15 mouse cellular contexts compared by ENCODE assay signal in genomic region chr9:71589771-71590170, GRCm38 (mm10). TPM values are rescaled to one million over a fixed set of nuclear protein-coding genes. Genes with fewer than 3 reads are reported as not detected.
DNase-seq lines count a peak whose midpoint lies in the region; ATAC-seq and TF ChIP-seq lines count a peak whose summit lies in the region.
"Had no signal": no experiment of that assay in that cellular context is flagged by ENCODE, and none has a peak within 500 bp of the region (broad histone marks: within the 10 kb centered on the region; RNA-seq: fewer than 3 reads in every experiment).

No protein-coding gene starts in this region.

- DNase-seq in kidney, postnatal 14 days, result no peak
- no peak for DNase-seq in testis, postnatal 14 days (ENCODE audit: low spot score)
- no peak for DNase-seq in thymus, adult 2 months
- DNase-seq: cerebellum, adult 11 months; right cerebral cortex, postnatal 4 days had no signal

- H3K36me3 ChIP-seq in kidney, embryonic 14.5 days (ENCODE audit: control insufficient read depth, insufficient read depth, low read length), result no peaks in the 10 kb centered on the region
- H3K36me3 ChIP-seq in testis, adult 2 months (ENCODE audit: control insufficient read depth, insufficient read depth, low read length), result no peaks in the 10 kb centered on the region
- peaks cover 15% of the 10 kb centered on the region for H3K36me3 ChIP-seq in heart, embryonic 15.5 days
- no peaks in the 10 kb centered on the region; the same call in 1 of the 2 replicates for H3K36me3 ChIP-seq in thymus, adult 2 months (ENCODE audit: control insufficient read depth, insufficient read depth, low read length)
- no peaks in the 10 kb centered on the region for H3K36me3 ChIP-seq in forebrain, embryonic 13.5 days (ENCODE audit: poor library complexity, severe bottlenecking)
- H3K36me3 ChIP-seq: intestine, embryonic 15.5 days; liver, embryonic 15.5 days had no signal

- H3K27me3 ChIP-seq in kidney, embryonic 14.5 days (ENCODE audit: control insufficient read depth, insufficient read depth, low read length), result no peaks in the 10 kb centered on the region
- H3K27me3 ChIP-seq in testis, adult 2 months (ENCODE audit: control insufficient read depth, insufficient read depth, low read length), result no peaks in the 10 kb centered on the region
- no peaks in the 10 kb centered on the region for H3K27me3 ChIP-seq in heart, embryonic 15.5 days
- H3K27me3 ChIP-seq in thymus, adult 2 months (ENCODE audit: control insufficient read depth, insufficient read depth, low read length), result no peaks in the 10 kb centered on the region
- H3K27me3 ChIP-seq in forebrain, embryonic 13.5 days, result peaks cover 16% of the 10 kb centered on the region; the same call in 1 of the 2 replicates
- H3K27me3 ChIP-seq: intestine, embryonic 15.5 days had no signal

- peaks cover 11% of the 10 kb centered on the region; the same call in 1 of the 2 replicates for H3K9me3 ChIP-seq in kidney, embryonic 14.5 days (ENCODE audit: control insufficient read depth, low read length)
- H3K9me3 ChIP-seq in heart, embryonic 15.5 days (replicated peaks), result no peaks in the 10 kb centered on the region
- no peaks in the 10 kb centered on the region; the same call in 1 of the 2 replicates for H3K9me3 ChIP-seq in forebrain, embryonic 13.5 days (replicated peaks)
- H3K9me3 ChIP-seq: intestine, embryonic 15.5 days; liver, embryonic 15.5 days had no signal

- 0 out of 2 replicates have a peak overlapping the region, but pooled peaks have one; percentile 10 for H3K4me2 ChIP-seq in kidney, embryonic 14.5 days (replicated peaks; ENCODE audit: low read depth, low read length)
- peak overlapping the region; percentile 68 for H3K4me2 ChIP-seq in heart, embryonic 15.5 days
- H3K4me2 ChIP-seq in forebrain, embryonic 13.5 days, result no peak overlapping the region
- H3K4me2 ChIP-seq: intestine, embryonic 15.5 days; liver, embryonic 15.5 days; midbrain, embryonic 11.5 days had no signal

- 59% methylated on average over 7 of the region's 7 CpGs for WGBS in kidney, embryonic 14.5 days
- WGBS in heart, embryonic 15.5 days, result 21% methylated on average over 7 of the region's 7 CpGs
- 34% methylated on average over 7 of the region's 7 CpGs for WGBS in thymus, adult 2 months
- WGBS in forebrain, embryonic 13.5 days, result 77% methylated on average over 7 of the region's 7 CpGs

- no peak overlapping the region for H3K4me3 ChIP-seq in kidney, embryonic 14.5 days (ENCODE audit: low read length)
- H3K4me3 ChIP-seq in testis, adult 2 months (ENCODE audit: control insufficient read depth, low read depth, low read length), result no peak overlapping the region
- H3K4me3 ChIP-seq in heart, embryonic 15.5 days, result peak overlapping the region; percentile 71
- H3K4me3 ChIP-seq in thymus, adult 2 months (ENCODE audit: control insufficient read depth, insufficient read depth, low read length), result no peak overlapping the region
- H3K4me3 ChIP-seq in forebrain, embryonic 13.5 days, result no peak overlapping the region
- H3K4me3 ChIP-seq: intestine, embryonic 15.5 days; liver, embryonic 15.5 days had no signal

- TF ChIP-seq POLR2A in testis, adult 2 months (IDR thresholded peaks at IDR 0.05; ENCODE audit: control insufficient read depth, low read depth, low read length), result no peak
- TF ChIP-seq POLR2A in thymus, adult 2 months (IDR thresholded peaks at IDR 0.05; ENCODE audit: control insufficient read depth, extremely low read depth, insufficient read depth, low read length, poor library complexity), result no peak

- H3K9ac ChIP-seq in kidney, embryonic 14.5 days (ENCODE audit: low read depth, low read length), result no peak overlapping the region
- peak overlapping the region; percentile 36; the same call in 1 of the 2 replicates for H3K9ac ChIP-seq in heart, embryonic 15.5 days
- H3K9ac ChIP-seq in forebrain, embryonic 13.5 days, result no peak overlapping the region
- H3K9ac ChIP-seq: intestine, embryonic 15.5 days; liver, embryonic 15.5 days had no signal

- no peak for TF ChIP-seq CTCF in testis, adult 2 months (IDR thresholded peaks at IDR 0.05; ENCODE audit: control insufficient read depth, insufficient read depth, insufficient replicate concordance, low read depth, low read length)
- TF ChIP-seq CTCF in thymus, adult 2 months (IDR thresholded peaks at IDR 0.05; ENCODE audit: borderline replicate concordance, control insufficient read depth, extremely low read depth, insufficient read depth, low read length, poor library complexity), result no peak

- H3K4me1 ChIP-seq in kidney, embryonic 14.5 days (ENCODE audit: control insufficient read depth, insufficient read depth, low read length), result peaks cover 4% of the 10 kb centered on the region; the same call in 1 of the 2 replicates
- H3K4me1 ChIP-seq in testis, adult 2 months (ENCODE audit: control insufficient read depth, insufficient read depth, low read length), result peaks cover 13% of the 10 kb centered on the region
- H3K4me1 ChIP-seq in heart, embryonic 15.5 days (replicated peaks), result peaks cover 48% of the 10 kb centered on the region
- peaks cover 29% of the 10 kb centered on the region for H3K4me1 ChIP-seq in thymus, adult 2 months (replicated peaks; ENCODE audit: control insufficient read depth, insufficient read depth, low read length)
- peaks cover 10% of the 10 kb centered on the region for H3K4me1 ChIP-seq in forebrain, embryonic 13.5 days

- H3K27ac ChIP-seq in kidney, embryonic 14.5 days (ENCODE audit: low read depth, low read length), result no peak overlapping the region
- H3K27ac ChIP-seq in testis, adult 2 months (ENCODE audit: control insufficient read depth, insufficient read depth, low read depth, low read length), result peak overlapping the region; percentile 53; the same call in 1 of the 2 replicates
- H3K27ac ChIP-seq in heart, embryonic 15.5 days, result peak overlapping the region; percentile 89
- no peak overlapping the region for H3K27ac ChIP-seq in thymus, adult 2 months (ENCODE audit: control insufficient read depth, insufficient read depth, low read length)
- H3K27ac ChIP-seq in forebrain, embryonic 13.5 days, result no peak overlapping the region
- H3K27ac ChIP-seq: intestine, embryonic 15.5 days; liver, embryonic 15.5 days had no signal

- no peak for ATAC-seq in kidney, embryonic 14.5 days (ENCODE audit: low FRiP score, low TSS enrichment)
- no peak; the same call in 1 of the 2 replicates for ATAC-seq in heart, embryonic 15.5 days (replicated peaks; ENCODE audit: insufficient number of reproducible peaks, insufficient read depth, low FRiP score, low read depth)
- no peak for ATAC-seq in forebrain, embryonic 13.5 days
- ATAC-seq: activated CD4-positive, CD25-positive, alpha-beta regulatory T cell, adult 4 months; CD4-positive, CD25-positive, alpha-beta regulatory T cell, adult 4 months; forebrain, embryonic 16.5 days; intestine, embryonic 15.5 days had no signal

RNA-seq across cellular contexts. Expression of gene Myzap, which starts 2.4 kb away (rescaled TPM):
- 18.6 and 18.7 TPM in 2 replicates for polyA plus RNA-seq in kidney, embryonic 14.5 days (2014; fragmentation: Nextera tagmentation; extraction: Ambion mirVana)
- 2.7 and 4.1 TPM in 2 replicates for polyA plus RNA-seq in testis, adult 2 months (2012; rRNA removed)
- 121 and 148 TPM in 2 replicates for polyA plus RNA-seq in heart, embryonic 15.5 days (2015; fragmentation: Nextera tagmentation; extraction: Ambion mirVana)
- 4.3 and 9.6 TPM in 2 replicates for polyA plus RNA-seq in thymus, adult 2 months (2012; rRNA removed)
- 2.4 and 2.5 TPM in 2 replicates for polyA plus RNA-seq in forebrain, embryonic 13.5 days (2015; fragmentation: Nextera tagmentation; extraction: Ambion mirVana)

Comparison
In these comparisons a context has a peak if more than half of its experiments do, and no peak if none do; other contexts are left out.
1. H3K27ac ChIP-seq: peak in testis, adult 2 months (single experiment) and heart, embryonic 15.5 days (single experiment); none in kidney, embryonic 14.5 days (single experiment), thymus, adult 2 months (single experiment) and forebrain, embryonic 13.5 days (single experiment).